Mouse (Mus musculus) hindbrain, embryonic 14.5 days (tissue): ENCODE results near the gene Cacnb3. TPM values are rescaled to one million over a fixed set of nuclear protein-coding genes. Genes with fewer than 3 reads are reported as not detected.

Experiments used
- ATAC-seq: fragments of 200-750 bp; cut with Nextera tagmentation; 2 replicates; pipeline ENCODE4 v1.8.0; 2017; ENCODE audit warnings: moderate number of reproducible peaks, mild to moderate bottlenecking, moderate TSS enrichment, moderate library complexity; ENCODE audit not compliant: low FRiP score
- DNase-seq: peaks from one replicate; pipeline ENCODE4 v3.0.0-alpha.2; 2015; ENCODE audit warnings: low spot score
- H3K27ac ChIP-seq: fragments of 300-500 bp; sonication (generic); 2 replicates; pipeline ENCODE4 v1.5.1; 2014; ENCODE audit warnings: mild to moderate bottlenecking, moderate library complexity
- H3K27me3 ChIP-seq: fragments of 300-500 bp; sonication (generic); 2 replicates; pipeline ENCODE4 v1.6.1; 2014; ENCODE audit warnings: mild to moderate bottlenecking, low read length, mixed read lengths; ENCODE audit not compliant: control insufficient read depth, insufficient read depth
- H3K36me3 ChIP-seq: fragments of 300-500 bp; sonication (generic); replicated peaks from 2 replicates; pipeline ENCODE4 v1.6.1; 2014; ENCODE audit not compliant: control insufficient read depth, insufficient read depth
- H3K4me1 ChIP-seq: fragments of 300-500 bp; sonication (generic); replicated peaks from 2 replicates; pipeline ENCODE4 v1.6.1; 2014; ENCODE audit warnings: antibody characterized with exemption, low read length, mixed read lengths; ENCODE audit not compliant: control insufficient read depth, insufficient read depth
- H3K4me2 ChIP-seq: fragments of 300-500 bp; sonication (generic); replicated peaks from 2 replicates; pipeline ENCODE4 v1.6.1; 2014; ENCODE audit warnings: mild to moderate bottlenecking, moderate library complexity
- H3K4me3 ChIP-seq: fragments of 300-500 bp; sonication (generic); replicated peaks from 2 replicates; pipeline ENCODE4 v1.5.1; 2014; ENCODE audit warnings: mild to moderate bottlenecking, low read length
- H3K9ac ChIP-seq: fragments of 300-500 bp; sonication (generic); 2 replicates; pipeline ENCODE4 v1.6.1; 2014
- H3K9me3 ChIP-seq: fragments of 300-500 bp; sonication (generic); 2 replicates; pipeline ENCODE4 v1.6.1; 2016; ENCODE audit warnings: low read length; ENCODE audit not compliant: control insufficient read depth
- WGBS: fragments of 180-500 bp; shearing (Covaris S2); extraction: QIAGEN DNeasy Blood & Tissue Kit; methylation state at CpG from one replicate; pipeline ENCODE4 v1.1.7; 2014; 5-methylcytosine and 5-hydroxymethylcytosine counted together
- polyA plus RNA-seq: library from polyadenylated mRNA; unstranded; fragments of >200 nt; fragmentation: Nextera tagmentation; extraction: Ambion mirVana; gene quantifications from 2 replicates; pipeline ENCODE4 v1.2.1, GENCODE M21; 2014

Gene Cacnb3
- polyA plus RNA-seq, 1 experiment from 2014 or later: 98.3 TPM

GRCm38 (mm10) chr15:98596609-98597008, 34.0 kb upstream of the Cacnb3 start:
- H3K4me2 ChIP-seq: no peak overlapping the region
- H3K27me3 ChIP-seq: no peaks in the 10 kb centered on the region
- no peak overlapping the region for H3K9ac ChIP-seq
- no peaks in the 10 kb centered on the region for H3K9me3 ChIP-seq
- ATAC-seq (no peak), DNase-seq (no peak)
- no peaks in the 10 kb centered on the region; the same call in 1 of the 2 replicates for H3K4me1 ChIP-seq
- no peak overlapping the region for H3K27ac ChIP-seq
- no peak overlapping the region for H3K4me3 ChIP-seq
- WGBS: 95% methylated on average over 14 of the region's 14 CpGs
- H3K36me3 ChIP-seq: peaks cover 98% of the 10 kb centered on the region

DNA sequence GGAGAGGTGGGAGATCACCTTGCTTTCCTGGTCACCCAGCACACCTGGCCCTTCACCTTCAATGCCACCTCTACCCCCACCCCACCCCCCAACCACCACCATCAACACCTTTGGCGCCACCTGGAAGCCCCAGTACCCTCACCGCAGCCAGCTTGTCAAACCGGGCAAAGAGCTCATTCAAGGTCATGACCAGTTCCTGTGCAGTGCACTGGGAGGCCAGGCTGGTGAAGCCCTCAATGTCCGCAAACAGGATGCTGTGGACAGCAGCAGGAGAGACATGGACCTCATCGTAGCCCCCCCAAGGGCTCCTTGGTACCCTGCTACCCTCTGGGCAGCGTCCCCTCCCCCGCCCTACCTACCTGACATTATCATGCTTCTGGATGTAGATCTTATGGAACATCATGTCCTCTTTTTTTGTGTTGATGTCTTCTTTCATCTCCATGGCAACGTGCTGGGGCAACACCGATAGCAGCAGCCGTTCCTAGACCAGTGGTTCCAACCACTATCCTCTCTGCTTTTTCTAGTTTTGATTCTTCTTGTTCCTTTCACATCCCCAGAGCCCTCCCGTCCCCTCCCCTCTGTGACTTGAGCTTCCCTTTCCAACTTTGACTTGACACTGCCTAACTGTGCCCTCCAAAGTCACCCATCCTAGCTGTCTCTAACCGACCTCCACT, 30.5 kb upstream of the Cacnb3 start:
- no peak for DNase-seq
- H3K4me1 ChIP-seq: peaks cover 16% of the 10 kb centered on the region; the same call in 1 of the 2 replicates
- no peaks in the 10 kb centered on the region for H3K27me3 ChIP-seq
- no peak overlapping the region for H3K9ac ChIP-seq
- H3K4me3 ChIP-seq: no peak overlapping the region
- H3K27ac ChIP-seq: no peak overlapping the region
- H3K9me3 ChIP-seq: no peaks in the 10 kb centered on the region
- no peak for ATAC-seq
- 74% methylated on average over 12 of the region's 12 CpGs for WGBS
- peaks cover 83% of the 10 kb centered on the region for H3K36me3 ChIP-seq
- H3K4me2 ChIP-seq: no peak overlapping the region

DNA sequence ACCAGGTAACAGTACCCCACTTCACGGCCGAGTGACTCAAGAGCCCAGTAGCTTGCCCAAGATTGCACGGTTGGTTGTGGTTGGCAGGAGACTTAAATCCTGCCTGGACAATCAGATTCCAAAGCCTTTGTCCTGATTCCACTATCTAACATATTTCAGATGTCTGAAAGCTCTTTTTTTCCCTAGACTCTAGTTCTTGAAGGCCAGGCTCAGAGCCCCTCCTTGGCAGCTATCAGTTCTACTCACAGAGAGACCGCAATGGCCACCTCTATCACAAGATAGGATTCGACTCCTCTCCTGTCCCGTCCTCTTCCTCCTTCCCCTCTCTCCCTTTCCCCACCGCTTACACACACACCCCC, 28.8 kb upstream of the Cacnb3 start:
- H3K27ac ChIP-seq: no peak overlapping the region
- no peaks in the 10 kb centered on the region for H3K27me3 ChIP-seq
- peaks cover 18% of the 10 kb centered on the region for H3K4me1 ChIP-seq
- no peak overlapping the region for H3K9ac ChIP-seq
- no peak for ATAC-seq
- no peaks in the 10 kb centered on the region for H3K9me3 ChIP-seq
- 78% methylated on average over 7 of the region's 7 CpGs for WGBS
- DNase-seq: no peak
- H3K4me3 ChIP-seq: no peak overlapping the region
- H3K4me2 ChIP-seq: peak overlapping the region; percentile 0; the same call in 1 of the 2 replicates
- H3K36me3 ChIP-seq: peaks cover 74% of the 10 kb centered on the region

DNA sequence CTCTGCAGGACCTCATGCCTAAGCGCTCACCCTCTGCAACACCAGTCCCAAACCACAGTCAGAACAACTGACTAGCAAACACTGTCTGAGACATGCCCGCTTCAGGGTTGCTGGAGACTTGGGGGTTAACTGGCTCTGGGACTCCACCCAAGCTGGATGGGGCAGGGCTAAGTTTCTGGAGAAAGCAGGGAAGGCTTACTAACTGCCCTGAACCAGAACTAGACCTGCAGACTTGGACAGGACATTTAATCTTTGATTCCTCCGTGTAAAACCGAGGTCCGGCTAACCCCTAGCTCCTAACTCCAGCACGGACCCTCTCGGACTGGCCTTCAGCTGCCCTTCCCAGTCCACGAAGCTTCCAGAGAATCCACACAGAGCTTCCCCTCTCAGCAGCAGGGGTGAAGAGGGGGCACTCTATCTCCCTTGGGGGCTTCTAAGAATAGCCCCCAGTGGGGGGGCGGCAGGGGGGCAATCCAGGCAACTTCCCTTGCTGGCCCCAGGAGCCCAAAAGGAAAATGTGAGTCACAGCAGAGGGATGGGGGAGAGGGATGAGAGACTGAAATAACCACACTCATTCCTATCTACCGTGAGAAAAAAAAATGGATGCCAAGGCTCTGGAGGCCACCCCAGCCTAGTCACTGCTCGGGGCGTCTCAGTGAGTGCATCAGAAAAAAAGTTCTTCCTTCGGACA, 28.3 kb upstream of the Cacnb3 start:
- H3K9ac ChIP-seq: no peak overlapping the region

DNA sequence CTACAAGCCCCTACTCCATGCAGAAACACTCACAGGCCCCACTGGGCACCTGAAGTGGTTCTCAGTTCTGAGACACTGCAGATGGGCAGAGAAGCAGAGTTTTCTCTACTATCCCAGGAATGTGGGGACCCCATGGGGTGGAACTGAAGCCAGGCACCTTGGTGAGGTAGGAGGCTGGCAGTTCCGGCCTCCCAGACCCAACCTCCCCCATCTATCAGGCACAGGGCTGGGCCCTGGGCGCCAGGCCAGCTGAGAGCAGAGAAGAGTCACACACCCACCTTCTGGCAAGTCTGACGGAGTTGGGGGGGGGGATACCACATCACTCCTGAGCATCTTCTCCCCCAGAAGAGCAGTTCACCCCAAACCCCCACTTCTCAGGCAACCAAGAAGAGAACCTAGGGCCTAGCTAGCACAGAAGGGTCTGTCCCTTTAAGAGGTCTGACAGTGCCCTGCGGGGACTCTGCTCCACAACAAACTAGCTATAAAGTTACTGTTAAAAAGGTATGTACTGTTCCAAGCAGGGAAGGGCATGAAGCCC, 27.6 kb upstream of the Cacnb3 start:
- DNase-seq: no peak
- Histone ChIP-seq H3K9ac (no peak overlapping the region), H3K4me2 (peak overlapping the region; percentile 25; the same call in 1 of the 2 replicates), H3K4me3 (no peak overlapping the region), H3K4me1 (peaks cover 30% of the 10 kb centered on the region), H3K27ac (no peak overlapping the region), H3K27me3 (no peaks in the 10 kb centered on the region), H3K9me3 (no peaks in the 10 kb centered on the region), H3K36me3 (peaks cover 62% of the 10 kb centered on the region)
- WGBS: 70% methylated on average over 4 of the region's 4 CpGs
- no peak for ATAC-seq

More for the DNA sequence above, 28.3 kb upstream of the Cacnb3 start:
- peaks cover 23% of the 10 kb centered on the region for H3K4me1 ChIP-seq
- no peak overlapping the region for H3K27ac ChIP-seq
- no peak for ATAC-seq
- no peak overlapping the region for H3K4me3 ChIP-seq
- DNase-seq: no peak
- 64% methylated on average over 13 of the region's 13 CpGs for WGBS
- no peaks in the 10 kb centered on the region for H3K27me3 ChIP-seq
- H3K4me2 ChIP-seq: peak overlapping the region; percentile 25; the same call in 1 of the 2 replicates
- H3K36me3 ChIP-seq: peaks cover 68% of the 10 kb centered on the region
- no peaks in the 10 kb centered on the region for H3K9me3 ChIP-seq

DNA sequence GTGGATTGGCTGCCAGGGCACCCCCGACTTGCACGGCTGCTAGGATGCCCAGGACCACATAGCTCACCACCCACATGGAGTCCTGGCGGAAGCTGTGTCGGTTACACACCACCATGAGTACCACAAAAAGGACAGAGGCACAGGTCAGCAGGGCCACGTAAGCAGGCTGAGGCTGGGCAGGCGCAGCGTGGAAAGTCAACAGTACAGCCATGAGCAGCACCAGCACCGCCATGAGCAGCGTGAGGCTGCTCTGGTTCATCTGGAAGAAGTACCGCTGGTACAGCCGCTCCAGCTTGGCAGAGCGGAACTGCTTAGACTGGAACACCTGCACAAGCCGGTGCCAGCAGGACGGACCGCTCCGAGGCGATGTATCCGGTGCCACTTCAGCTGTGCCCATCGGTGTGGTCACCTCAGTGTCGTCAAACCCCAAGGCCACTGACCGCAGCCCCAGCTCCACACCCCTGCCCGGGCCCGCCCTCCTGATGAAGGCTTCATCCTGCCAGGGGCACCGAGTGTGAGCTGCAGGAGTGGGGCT, 26.5 kb upstream of the Cacnb3 start:
- 92% methylated on average over 24 of the region's 24 CpGs for WGBS
- Histone ChIP-seq H3K4me2 (no peak overlapping the region), H3K27ac (no peak overlapping the region), H3K9ac (no peak overlapping the region), H3K4me3 (no peak overlapping the region), H3K36me3 (peaks cover 51% of the 10 kb centered on the region), H3K27me3 (no peaks in the 10 kb centered on the region), H3K4me1 (peaks cover 38% of the 10 kb centered on the region), H3K9me3 (no peaks in the 10 kb centered on the region)
- DNase-seq (no peak), ATAC-seq (no peak)

DNA sequence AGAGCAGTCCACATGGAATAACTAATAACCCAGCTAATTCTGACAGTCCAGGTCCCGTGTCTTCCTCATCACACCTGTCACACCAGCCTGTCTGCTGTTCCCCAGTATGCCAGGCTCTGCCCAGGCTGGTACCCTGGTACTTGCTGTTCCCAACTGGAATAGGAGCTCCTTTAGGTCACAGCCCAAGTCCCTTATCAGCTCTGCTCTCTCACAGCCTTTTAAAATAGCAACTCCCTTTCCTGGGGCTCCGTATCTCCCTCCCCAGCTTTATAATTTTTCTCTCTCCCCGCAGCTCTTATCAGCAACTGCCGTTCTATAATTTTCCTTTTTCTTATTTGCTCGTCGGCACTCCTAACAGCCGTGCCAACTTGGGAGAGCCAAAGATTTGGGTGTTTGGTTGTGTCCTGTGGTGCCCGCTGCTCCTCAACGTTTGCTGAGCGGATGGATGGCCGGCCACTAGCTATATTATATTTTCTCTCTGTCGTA, 24.5 kb upstream of the Cacnb3 start:
- Histone ChIP-seq H3K27ac (no peak overlapping the region), H3K4me1 (peaks cover 38% of the 10 kb centered on the region), H3K27me3 (no peaks in the 10 kb centered on the region), H3K9me3 (no peaks in the 10 kb centered on the region), H3K36me3 (peaks cover 32% of the 10 kb centered on the region), H3K4me3 (no peak overlapping the region), H3K4me2 (no peak overlapping the region), H3K9ac (no peak overlapping the region)
- ATAC-seq (no peak), DNase-seq (no peak)
- WGBS: 91% methylated on average over 12 of the region's 12 CpGs

GRCm38 (mm10) chr15:98606739-98607138, 23.9 kb upstream of the Cacnb3 start:
- Histone ChIP-seq H3K27me3 (no peaks in the 10 kb centered on the region), H3K4me1 (peaks cover 38% of the 10 kb centered on the region), H3K9ac (peak overlapping the region; percentile 28; the same call in 1 of the 2 replicates), H3K9me3 (no peaks in the 10 kb centered on the region), H3K36me3 (peaks cover 26% of the 10 kb centered on the region), H3K4me3 (no peak overlapping the region), H3K4me2 (peak overlapping the region; percentile 95; the same call in 1 of the 2 replicates), H3K27ac (no peak overlapping the region)
- DNase-seq: no peak
- WGBS: 66% methylated on average over 9 of the region's 9 CpGs
- ATAC-seq: no peak

DNA sequence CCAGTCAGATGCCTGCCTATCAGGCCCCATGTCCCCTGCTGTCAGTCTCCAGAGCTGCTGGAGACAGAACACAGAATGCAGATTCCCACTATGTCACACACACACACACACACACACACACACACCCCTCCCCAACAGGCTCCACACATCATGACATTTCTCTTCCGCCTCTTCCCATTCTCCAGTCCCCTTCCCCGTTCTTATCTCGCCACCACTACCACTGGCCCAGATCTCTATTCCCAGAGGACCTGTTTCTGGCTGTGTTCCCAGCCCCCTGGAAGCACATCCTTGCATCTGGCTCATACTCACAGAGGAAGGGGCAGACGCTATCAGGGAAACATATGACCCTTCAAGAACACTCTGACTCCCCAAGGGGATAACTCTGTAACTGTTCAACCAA, 23.1 kb upstream of the Cacnb3 start:
- H3K27ac ChIP-seq: no peak overlapping the region
- no peak for ATAC-seq

More for the DNA sequence above, 23.1 kb upstream of the Cacnb3 start:
- Histone ChIP-seq H3K27me3 (no peaks in the 10 kb centered on the region), H3K9ac (peak overlapping the region; percentile 89; the same call in 1 of the 2 replicates), H3K4me1 (peaks cover 32% of the 10 kb centered on the region), H3K9me3 (no peaks in the 10 kb centered on the region), H3K4me2 (peak overlapping the region; percentile 95), H3K4me3 (peak overlapping the region; percentile 57; the same call in 1 of the 2 replicates), H3K36me3 (peaks cover 25% of the 10 kb centered on the region)
- 10% methylated on average over 4 of the region's 4 CpGs for WGBS
- no peak for DNase-seq
